Mouse (Mus musculus) liver, postnatal 0 days (tissue): ENCODE results near the gene Chga.

Source experiments
- CTCF ChIP-seq: sonication (generic); IDR thresholded peaks from 2 replicates; pipeline ENCODE4 v1.5.1; 2016; ENCODE audit warnings: antibody characterized with exemption, low read depth
- EP300 ChIP-seq: IDR thresholded peaks from 2 replicates; pipeline ENCODE4 v1.6.1; 2016; ENCODE audit warnings: antibody characterized with exemption, low read depth, mild to moderate bottlenecking

- TF ChIP-seq EP300 (no peak), CTCF (no peak)
Observed at GRCm38 (mm10) chr12:102555850-102556249, 1.1 kb downstream of the Chga start.
